Mouse (Mus musculus) forebrain, embryonic 15.5 days (tissue): ENCODE results near the gene Cyp4x1. TPM values are rescaled to one million over a fixed set of nuclear protein-coding genes. Genes with fewer than 3 reads are reported as not detected.

Source experiments
- ATAC-seq: fragments of 200-750 bp; cut with Nextera tagmentation; replicated peaks from 2 replicates; pipeline ENCODE4 v1.8.0; 2017; ENCODE audit warnings: mild to moderate bottlenecking, moderate TSS enrichment, moderate library complexity
- H3K27ac ChIP-seq: fragments of 300-500 bp; sonication (generic); replicated peaks from 2 replicates; pipeline ENCODE4 v1.5.1; 2015; ENCODE audit warnings: mild to moderate bottlenecking, inconsistent platforms
- H3K27me3 ChIP-seq: fragments of 300-500 bp; sonication (generic); 2 replicates; pipeline ENCODE4 v1.6.1; 2015; ENCODE audit warnings: inconsistent platforms
- H3K36me3 ChIP-seq: fragments of 300-500 bp; sonication (generic); 2 replicates; pipeline ENCODE4 v1.6.1; 2015; ENCODE audit warnings: mild to moderate bottlenecking, inconsistent platforms
- H3K4me1 ChIP-seq: fragments of 300-500 bp; sonication (generic); 2 replicates; pipeline ENCODE4 v1.6.1; 2015; ENCODE audit warnings: inconsistent platforms
- H3K4me2 ChIP-seq: fragments of 300-500 bp; sonication (generic); replicated peaks from 2 replicates; pipeline ENCODE4 v1.6.1; 2015; ENCODE audit warnings: mild to moderate bottlenecking, inconsistent platforms
- H3K4me3 ChIP-seq: fragments of 300-500 bp; sonication (generic); 2 replicates; pipeline ENCODE4 v1.5.1; 2015; ENCODE audit warnings: mild to moderate bottlenecking, inconsistent platforms
- H3K9ac ChIP-seq: fragments of 300-500 bp; sonication (generic); replicated peaks from 2 replicates; pipeline ENCODE4 v1.6.1; 2015; ENCODE audit warnings: mild to moderate bottlenecking, inconsistent platforms
- H3K9me3 ChIP-seq: fragments of 300-500 bp; sonication (generic); 2 replicates; pipeline ENCODE4 v1.6.1; 2016; ENCODE audit warnings: inconsistent platforms
- WGBS: fragments of 180-500 bp; shearing (Covaris S2); methylation state at CpG from one replicate; pipeline ENCODE4 v1.1.7; 2015; ENCODE audit warnings: mixed read lengths; 5-methylcytosine and 5-hydroxymethylcytosine counted together
- polyA plus RNA-seq: library from polyadenylated mRNA; unstranded; fragments of >200 nt; fragmentation: Nextera tagmentation; extraction: Ambion mirVana; gene quantifications from 2 replicates; pipeline ENCODE4 v1.2.1, GENCODE M21; 2015

Gene Cyp4x1
- polyA plus RNA-seq, 1 experiment from 2014 or later: 3.4 TPM

GRCm38 (mm10) chr4:115111167-115111566 is 22.9 kb downstream of the Cyp4x1 start:
- ATAC-seq: no peak
- Histone ChIP-seq H3K4me3 (no peak overlapping the region), H3K9ac (no peak overlapping the region), H3K36me3 (no peaks in the 10 kb centered on the region), H3K9me3 (no peaks in the 10 kb centered on the region), H3K27ac (no peak overlapping the region), H3K4me2 (no peak overlapping the region), H3K27me3 (peaks cover 7% of the 10 kb centered on the region; the same call in 1 of the 2 replicates), H3K4me1 (no peaks in the 10 kb centered on the region)
- WGBS: 87% methylated on average over 2 of the region's 2 CpGs

- 64% methylated on average over 4 of the region's 4 CpGs for WGBS
- H3K4me2 ChIP-seq: no peak overlapping the region
- no peak for ATAC-seq
Observed at GRCm38 (mm10) chr4:115103510-115103909, 30.6 kb downstream of the Cyp4x1 start.

GRCm38 (mm10) chr4:115101682-115102081 is 32.4 kb downstream of the Cyp4x1 start:
- H3K4me3 ChIP-seq: no peak overlapping the region
- ATAC-seq: peak; percentile 76
- no peak overlapping the region for H3K27ac ChIP-seq
- peaks cover 3% of the 10 kb centered on the region; the same call in 1 of the 2 replicates for H3K4me1 ChIP-seq
- no peaks in the 10 kb centered on the region for H3K36me3 ChIP-seq
- peaks cover 9% of the 10 kb centered on the region; the same call in 1 of the 2 replicates for H3K27me3 ChIP-seq
- 35% methylated on average over 6 of the region's 6 CpGs for WGBS
- no peak overlapping the region for H3K9ac ChIP-seq
- no peaks in the 10 kb centered on the region for H3K9me3 ChIP-seq
- H3K4me2 ChIP-seq: no peak overlapping the region

More at GRCm38 (mm10) chr4:115103510-115103909, 30.6 kb downstream of the Cyp4x1 start:
- H3K4me1 ChIP-seq: no peaks in the 10 kb centered on the region
- no peaks in the 10 kb centered on the region for H3K36me3 ChIP-seq
- no peak overlapping the region for H3K9ac ChIP-seq
- H3K27me3 ChIP-seq: no peaks in the 10 kb centered on the region
- H3K9me3 ChIP-seq: no peaks in the 10 kb centered on the region
- no peak overlapping the region for H3K4me3 ChIP-seq
- H3K27ac ChIP-seq: no peak overlapping the region

GRCm38 (mm10) chr4:115097146-115097496 is 37.0 kb downstream of the Cyp4x1 start:
- Histone ChIP-seq H3K9me3 (no peaks in the 10 kb centered on the region), H3K4me3 (no peak overlapping the region), H3K36me3 (no peaks in the 10 kb centered on the region), H3K27me3 (peaks cover 27% of the 10 kb centered on the region), H3K4me2 (peak overlapping the region; percentile 21; the same call in 1 of the 2 replicates), H3K4me1 (peaks cover 11% of the 10 kb centered on the region), H3K9ac (no peak overlapping the region), H3K27ac (no peak overlapping the region)
- no peak for ATAC-seq
- 1% methylated on average over 6 of the region's 6 CpGs for WGBS

- H3K36me3 ChIP-seq: no peaks in the 10 kb centered on the region
- H3K9ac ChIP-seq: no peak overlapping the region
- no peak overlapping the region for H3K27ac ChIP-seq
- peak; percentile 30; the same call in 1 of the 2 replicates for ATAC-seq
- peaks cover 11% of the 10 kb centered on the region for H3K4me1 ChIP-seq
- peaks cover 27% of the 10 kb centered on the region for H3K27me3 ChIP-seq
- WGBS: 17% methylated on average over 11 of the region's 11 CpGs
- H3K9me3 ChIP-seq: no peaks in the 10 kb centered on the region
- no peak overlapping the region for H3K4me3 ChIP-seq
- peak overlapping the region; percentile 82; the same call in 1 of the 2 replicates for H3K4me2 ChIP-seq
Observed at GRCm38 (mm10) chr4:115096435-115097145, 37.5 kb downstream of the Cyp4x1 start.

DNA sequence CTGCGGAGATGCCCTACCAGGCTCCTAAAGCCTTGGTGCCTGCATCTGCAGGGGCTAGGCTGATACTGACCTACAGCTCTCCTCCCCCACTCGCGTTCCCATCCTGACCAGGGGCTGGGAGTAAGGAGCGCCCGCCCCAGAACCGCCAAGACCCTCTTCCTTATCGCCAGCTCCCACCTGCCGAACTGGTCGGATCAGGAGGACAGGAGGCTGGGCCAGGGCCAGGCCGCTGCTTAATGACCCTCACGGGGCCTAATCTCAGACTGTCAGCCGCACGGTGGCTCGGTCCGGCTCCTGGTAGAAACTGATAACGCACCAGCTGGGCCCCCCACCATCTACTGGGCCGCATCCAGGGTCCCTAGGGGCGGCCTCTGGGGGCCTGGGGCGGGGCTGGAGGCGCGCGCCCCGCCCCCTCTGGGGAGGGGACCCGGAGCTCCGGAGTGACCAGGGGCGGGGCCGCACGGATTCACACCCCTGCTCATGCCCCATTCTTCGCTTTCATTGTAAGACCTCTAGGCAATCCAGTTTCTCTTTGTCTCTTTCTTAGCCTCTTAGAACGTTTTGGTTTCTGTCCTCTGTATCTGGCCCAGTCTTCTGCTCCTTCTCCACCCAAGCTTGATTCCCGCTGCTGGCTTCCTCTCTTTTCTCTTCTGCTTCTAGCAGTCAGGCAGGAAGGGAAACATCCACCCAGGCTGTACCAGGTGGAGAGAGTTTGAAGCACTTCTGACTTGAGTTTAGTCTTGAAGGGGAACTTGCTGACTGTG is 38.2 kb downstream of the Cyp4x1 start:
- peak overlapping the region; percentile 42 for H3K4me3 ChIP-seq
- H3K9ac ChIP-seq: peak overlapping the region; percentile 38
- ATAC-seq: peak; percentile 62
- no peak overlapping the region for H3K27ac ChIP-seq
- peaks cover 27% of the 10 kb centered on the region for H3K27me3 ChIP-seq
- H3K4me2 ChIP-seq: peak overlapping the region; percentile 82
- no peaks in the 10 kb centered on the region for H3K36me3 ChIP-seq
- under 1% methylated on average over 31 of the region's 31 CpGs for WGBS
- peaks cover 11% of the 10 kb centered on the region for H3K4me1 ChIP-seq
- no peaks in the 10 kb centered on the region for H3K9me3 ChIP-seq

GRCm38 (mm10) chr4:115094056-115094455 is 40.0 kb downstream of the Cyp4x1 start:
- Histone ChIP-seq H3K4me1 (peaks cover 11% of the 10 kb centered on the region), H3K9ac (no peak overlapping the region), H3K36me3 (no peaks in the 10 kb centered on the region), H3K27me3 (peaks cover 27% of the 10 kb centered on the region), H3K4me3 (no peak overlapping the region), H3K9me3 (no peaks in the 10 kb centered on the region), H3K27ac (no peak overlapping the region), H3K4me2 (no peak overlapping the region)
- ATAC-seq: no peak
- WGBS: 73% methylated on average over 2 of the region's 2 CpGs

- Histone ChIP-seq H3K27me3 (peaks cover 27% of the 10 kb centered on the region), H3K4me1 (peaks cover 11% of the 10 kb centered on the region), H3K27ac (no peak overlapping the region), H3K4me3 (no peak overlapping the region), H3K9me3 (no peaks in the 10 kb centered on the region), H3K9ac (no peak overlapping the region), H3K36me3 (no peaks in the 10 kb centered on the region), H3K4me2 (no peak overlapping the region)
- no peak for ATAC-seq
- WGBS: 82% methylated on average over 4 of the region's 4 CpGs
Observed at GRCm38 (mm10) chr4:115093331-115093864, 40.7 kb downstream of the Cyp4x1 start.

GRCm38 (mm10) chr4:115091806-115092205 is 42.3 kb downstream of the Cyp4x1 start:
- H3K4me3 ChIP-seq: no peak overlapping the region
- H3K27ac ChIP-seq: no peak overlapping the region
- no peaks in the 10 kb centered on the region for H3K9me3 ChIP-seq
- H3K4me1 ChIP-seq: peaks cover 8% of the 10 kb centered on the region
- peaks cover 28% of the 10 kb centered on the region for H3K27me3 ChIP-seq
- 87% methylated on average over 3 of the region's 3 CpGs for WGBS
- no peak overlapping the region for H3K9ac ChIP-seq
- H3K36me3 ChIP-seq: no peaks in the 10 kb centered on the region
- no peak for ATAC-seq
- no peak overlapping the region for H3K4me2 ChIP-seq

- 80% methylated on average over 2 of the region's 2 CpGs for WGBS
- Histone ChIP-seq H3K9me3 (no peaks in the 10 kb centered on the region), H3K4me1 (peaks cover 1% of the 10 kb centered on the region), H3K27ac (no peak overlapping the region), H3K9ac (no peak overlapping the region), H3K4me2 (no peak overlapping the region), H3K36me3 (no peaks in the 10 kb centered on the region), H3K27me3 (peaks cover 24% of the 10 kb centered on the region), H3K4me3 (no peak overlapping the region)
- ATAC-seq: no peak
Observed at GRCm38 (mm10) chr4:115090592-115090991, 43.5 kb downstream of the Cyp4x1 start.

DNA sequence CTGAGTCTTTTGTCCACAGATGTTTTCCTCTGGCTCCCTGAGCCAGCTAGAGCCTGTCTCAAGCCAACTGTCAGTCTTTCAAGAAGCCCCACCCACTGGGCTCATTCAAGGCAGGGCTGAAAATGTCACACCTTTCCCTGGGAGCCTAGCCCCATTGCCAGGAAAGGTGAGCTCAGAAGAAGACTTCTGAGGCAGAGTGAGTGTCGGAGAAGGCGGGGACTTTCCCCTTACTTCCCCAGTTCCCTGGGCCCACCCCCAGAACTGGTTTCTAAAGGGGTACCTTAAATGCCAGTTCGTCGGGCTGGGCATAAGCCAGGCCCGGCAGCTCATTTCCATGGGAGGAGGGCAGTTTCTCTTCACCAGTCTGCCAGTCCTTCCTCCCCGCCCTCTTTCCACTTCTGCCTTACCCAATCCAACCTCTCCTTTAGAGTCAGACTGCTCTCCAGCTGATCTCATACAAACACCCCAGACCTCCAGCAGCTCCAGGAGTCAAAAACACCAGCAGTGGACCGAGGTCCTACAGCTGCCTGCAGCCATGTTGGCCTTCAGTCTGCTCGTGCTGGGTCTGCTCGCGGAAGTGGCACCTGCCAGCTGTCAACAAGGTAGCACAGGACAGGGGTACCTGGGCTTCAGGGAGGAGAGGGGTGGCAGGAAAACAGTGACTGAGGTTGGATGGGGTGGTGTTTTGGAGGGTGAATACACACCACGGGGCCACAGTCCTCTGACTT is 45.3 kb downstream of the Cyp4x1 start, which contains the start of gene Pdzk1ip1:
Gene Pdzk1ip1 (plus strand): TSS at position 98 of the 728 bp plus-strand sequence.
- H3K4me2 ChIP-seq: no peak within 1 kb of the TSS
- H3K27me3 ChIP-seq: peaks cover 12% of the 10 kb centered on the region; the same call in 1 of the 2 replicates
- no peaks in the 10 kb centered on the region for H3K36me3 ChIP-seq
- WGBS: 32% methylated on average over 11 of the region's 11 CpGs
- H3K27ac ChIP-seq: no peak within 1 kb of the TSS
- no peak within 1 kb of the TSS for H3K9ac ChIP-seq
- ATAC-seq: no peak
- H3K9me3 ChIP-seq: no peaks in the 10 kb centered on the region
- H3K4me1 ChIP-seq: no peaks in the 10 kb centered on the region
- no peak within 1 kb of the TSS for H3K4me3 ChIP-seq
